Mouse (Mus musculus): ENCODE data around the gene Vps53. TPM values are rescaled to one million over a fixed set of nuclear protein-coding genes. Genes with fewer than 3 reads are reported as not detected.

Gene Vps53
- polyA plus RNA-seq, 1 experiment = 23.1 TPM

GRCm38 (mm10) chr11:76001237-76001878 is 178.1 kb downstream of the Vps53 start:
- Histone ChIP-seq H3K27me3 (ENCODE audit: control insufficient read depth, insufficient read depth, low read length) (no peaks in the 10 kb centered on the region), H3K4me3 (ENCODE audit: low read depth, low read length) (no peak overlapping the region), H3K27ac (ENCODE audit: insufficient read depth, low read depth, low read length) (no peak overlapping the region), H3K36me3 (ENCODE audit: control insufficient read depth, insufficient read depth, low read length) (no peaks in the 10 kb centered on the region), H3K4me1 (ENCODE audit: control insufficient read depth, insufficient read depth, insufficient read length, low read length) (peaks cover 7% of the 10 kb centered on the region)
- no peak for TF ChIP-seq POLR2A (IDR thresholded peaks at IDR 0.05; ENCODE audit: low read depth, low read length)
- TF ChIP-seq CTCF (IDR thresholded peaks at IDR 0.05; ENCODE audit: extremely low read depth, insufficient read length, insufficient replicate concordance, low read depth, low read length) = no peak
- 30% methylated on average over 3 of the region's 3 CpGs for WGBS

GRCm38 (mm10) chr11:76000701-76001100 is 178.7 kb downstream of the Vps53 start:
- 95% methylated on average over 5 of the region's 5 CpGs for WGBS
- Histone ChIP-seq H3K4me1 (ENCODE audit: control insufficient read depth, insufficient read depth, insufficient read length, low read length) (peaks cover 7% of the 10 kb centered on the region), H3K4me3 (ENCODE audit: low read depth, low read length) (no peak overlapping the region), H3K27me3 (ENCODE audit: control insufficient read depth, insufficient read depth, low read length) (no peaks in the 10 kb centered on the region), H3K27ac (ENCODE audit: insufficient read depth, low read depth, low read length) (no peak overlapping the region), H3K36me3 (ENCODE audit: control insufficient read depth, insufficient read depth, low read length) (no peaks in the 10 kb centered on the region)
- TF ChIP-seq POLR2A (IDR thresholded peaks at IDR 0.05; ENCODE audit: low read depth, low read length) = no peak
- no peak for TF ChIP-seq CTCF (IDR thresholded peaks at IDR 0.05; ENCODE audit: extremely low read depth, insufficient read length, insufficient replicate concordance, low read depth, low read length)

GRCm38 (mm10) chr11:75999440-76000155 is 179.8 kb downstream of the Vps53 start, which contains the start of gene 1700016K19Rik:
TSS of gene 1700016K19Rik (plus strand) at chr11:75999912.
- Histone ChIP-seq H3K4me1 (ENCODE audit: control insufficient read depth, insufficient read depth, insufficient read length, low read length) (peaks cover 7% of the 10 kb centered on the region), H3K4me3 (ENCODE audit: low read depth, low read length) (peak within 1 kb of the TSS; percentile 65), H3K27ac (ENCODE audit: insufficient read depth, low read depth, low read length) (no peak within 1 kb of the TSS), H3K27me3 (ENCODE audit: control insufficient read depth, insufficient read depth, low read length) (no peaks in the 10 kb centered on the region), H3K36me3 (ENCODE audit: control insufficient read depth, insufficient read depth, low read length) (no peaks in the 10 kb centered on the region)
- TF ChIP-seq CTCF (IDR thresholded peaks at IDR 0.05; ENCODE audit: extremely low read depth, insufficient read length, insufficient replicate concordance, low read depth, low read length) (peak; percentile 49; the same call in 1 of the 2 replicates), POLR2A (IDR thresholded peaks at IDR 0.05; ENCODE audit: low read depth, low read length) (no peak)
- WGBS = 11% methylated on average over 35 of the region's 36 CpGs

Other genes with a start within 250 kb of the Vps53 start
- 12.6 and 12.7 TPM in 2 replicates for gene Rph3al, start 241.2 kb downstream of the Vps53 start, polyA plus RNA-seq (2012; rRNA removed)
- gene 1700016K19Rik, start 179.7 kb downstream of the Vps53 start, polyA plus RNA-seq (2012; rRNA removed) = 0.18 and 0.39 TPM in 2 replicates
- 21.3 and 21.5 TPM in 2 replicates for gene Rflnb, start 151.9 kb downstream of the Vps53 start, polyA plus RNA-seq (2012; rRNA removed)
- 8.9 and 13.6 TPM in 2 replicates for gene Fam57a, start within 50 bp of the Vps53 start, polyA plus RNA-seq (2012; rRNA removed)
- gene Dbil5, start 38.0 kb upstream of the Vps53 start, polyA plus RNA-seq (2012; rRNA removed) = not detected in 2 replicates
- 2.6 and 3.7 TPM in 2 replicates for gene Gemin4, start 38.0 kb upstream of the Vps53 start, polyA plus RNA-seq (2012; rRNA removed)
- 2.5 and 3.1 TPM in 2 replicates for gene Mrm3, start 64.1 kb upstream of the Vps53 start, polyA plus RNA-seq (2012; rRNA removed)
- gene Glod4, start 64.1 kb upstream of the Vps53 start, polyA plus RNA-seq (2012; rRNA removed) = 0.44 and 1.6 TPM in 2 replicates
- 5.4 and 7.4 TPM in 2 replicates for gene Nxn, start 219.5 kb upstream of the Vps53 start, polyA plus RNA-seq (2012; rRNA removed)
- 8.9 and 10.3 TPM in 2 replicates for gene Timm22, start 227.3 kb upstream of the Vps53 start, polyA plus RNA-seq (2012; rRNA removed)